Mouse (Mus musculus) cerebellum, adult 2 months (tissue): ENCODE data around the gene Upp2.

ENCODE experiments used
- CTCF ChIP-seq: fragments of 200-500 bp; IDR thresholded peaks from 2 replicates; pipeline ENCODE4 v1.5.1; 2011; ENCODE audit warnings: low read depth, mild to moderate bottlenecking, control low read depth, low read length, moderate library complexity, borderline replicate concordance; ENCODE audit not compliant: insufficient read depth
- POLR2A ChIP-seq: fragments of 200-500 bp; IDR thresholded peaks from 2 replicates; pipeline ENCODE4 v1.6.1; 2011; ENCODE audit warnings: low read length, control low read depth, borderline replicate concordance; ENCODE audit not compliant: insufficient read depth

GRCm38 (mm10) chr2:58614851-58615250 lies 47.8 kb downstream of the Upp2 start:
- no peak for TF ChIP-seq CTCF
- no peak for TF ChIP-seq POLR2A
